Mouse (Mus musculus) right cerebral cortex, postnatal 4 days (tissue): ENCODE data around the gene Ifna4.

Experiments used
- DNase-seq: peaks from one replicate; pipeline ENCODE4 v3.0.0-alpha.2; 2022

The Ifna4 gene

DNA sequence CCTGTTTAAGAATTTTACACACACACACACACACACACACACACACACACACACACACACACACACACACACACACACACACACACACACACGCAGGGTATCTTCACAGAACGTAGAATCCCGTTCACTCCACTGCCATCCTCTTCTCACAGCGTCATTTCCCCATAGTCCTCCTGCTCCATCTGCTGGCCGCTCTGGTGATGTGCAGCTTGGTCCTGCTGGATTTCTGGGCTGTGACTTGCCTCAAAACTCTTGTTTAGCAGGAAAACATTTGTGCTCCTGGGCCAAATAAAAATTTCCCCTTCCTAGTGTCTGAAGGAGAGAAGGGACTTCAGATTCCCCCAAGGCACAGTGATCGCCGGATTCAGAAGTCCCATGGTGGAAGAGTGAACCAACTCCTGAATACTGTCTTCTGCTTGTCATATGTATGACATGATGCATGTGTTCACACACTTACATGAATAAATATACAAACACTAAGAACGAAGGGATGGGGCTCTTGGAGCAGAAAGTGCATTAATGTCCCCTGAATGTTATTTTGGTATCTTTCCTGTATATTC is 25.8 kb downstream of the Ifna4 start:
- DNase-seq = peak; percentile 80

DNA sequence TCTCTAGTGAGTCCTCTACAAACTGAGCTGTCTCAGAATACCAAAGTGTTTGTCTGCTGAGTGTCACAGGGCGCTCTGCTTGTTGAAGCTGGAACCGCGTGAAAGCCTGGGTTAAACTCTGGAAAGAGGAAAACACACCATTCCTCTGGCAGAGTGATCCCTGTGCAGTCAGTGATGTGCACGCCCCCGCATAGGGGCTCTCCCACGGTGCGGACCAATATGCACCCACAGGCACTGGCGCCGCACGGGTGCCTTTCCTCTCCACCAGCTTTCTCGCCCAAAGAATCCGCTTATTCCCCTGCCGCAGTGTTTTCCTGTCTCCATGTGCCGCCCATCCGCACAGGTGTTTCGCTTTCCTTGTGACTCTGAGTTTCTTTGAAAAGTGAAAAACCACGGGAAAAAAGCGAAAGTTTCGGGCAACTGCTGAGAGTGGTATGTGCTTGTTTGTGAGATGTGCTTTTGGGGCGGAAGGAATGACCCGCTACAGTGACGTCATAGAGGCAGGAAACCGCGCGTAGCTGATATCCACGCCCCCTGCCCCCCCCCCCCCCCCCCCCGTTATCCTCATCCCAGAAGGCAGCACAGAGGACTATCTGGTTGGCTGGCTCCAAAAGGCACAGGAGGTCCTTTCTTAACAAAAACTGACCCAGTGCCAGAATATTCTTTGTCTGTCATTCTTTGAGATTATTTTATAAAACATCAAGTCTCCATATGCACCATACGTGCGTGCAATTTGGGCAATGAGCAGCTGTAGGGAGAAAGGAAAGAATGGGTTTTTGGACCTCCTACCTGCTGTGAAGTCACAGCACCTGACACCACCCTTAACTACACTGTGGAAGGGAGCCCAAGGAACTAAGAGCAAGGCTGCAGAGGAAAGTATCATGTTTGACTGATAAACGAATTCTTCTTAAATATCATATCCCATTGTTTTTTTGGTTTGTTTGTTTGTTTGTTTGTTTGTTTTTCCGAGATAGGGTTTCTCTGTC is 26.6 kb downstream of the Ifna4 start:
- DNase-seq = peak; percentile 11

DNA sequence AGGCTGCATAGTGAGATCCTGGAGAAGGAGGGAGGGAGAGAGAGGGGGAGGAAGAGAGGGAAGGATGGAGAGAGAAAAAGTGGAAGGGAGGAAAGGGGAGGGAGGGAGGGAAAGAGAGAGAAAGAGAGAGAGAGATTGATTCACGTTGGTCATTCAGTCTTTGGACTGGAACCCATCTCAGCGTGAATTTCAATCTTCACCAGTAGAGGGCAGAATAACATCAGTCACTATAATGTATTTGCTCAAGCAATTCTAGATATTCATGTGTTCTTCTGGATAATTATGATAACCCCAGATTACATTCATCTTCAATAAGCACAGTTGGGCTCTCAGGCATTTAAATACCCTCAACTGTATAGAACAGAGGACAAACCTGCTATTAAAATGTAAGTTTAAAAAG is 31.0 kb downstream of the Ifna4 start:
- no peak for DNase-seq

DNA sequence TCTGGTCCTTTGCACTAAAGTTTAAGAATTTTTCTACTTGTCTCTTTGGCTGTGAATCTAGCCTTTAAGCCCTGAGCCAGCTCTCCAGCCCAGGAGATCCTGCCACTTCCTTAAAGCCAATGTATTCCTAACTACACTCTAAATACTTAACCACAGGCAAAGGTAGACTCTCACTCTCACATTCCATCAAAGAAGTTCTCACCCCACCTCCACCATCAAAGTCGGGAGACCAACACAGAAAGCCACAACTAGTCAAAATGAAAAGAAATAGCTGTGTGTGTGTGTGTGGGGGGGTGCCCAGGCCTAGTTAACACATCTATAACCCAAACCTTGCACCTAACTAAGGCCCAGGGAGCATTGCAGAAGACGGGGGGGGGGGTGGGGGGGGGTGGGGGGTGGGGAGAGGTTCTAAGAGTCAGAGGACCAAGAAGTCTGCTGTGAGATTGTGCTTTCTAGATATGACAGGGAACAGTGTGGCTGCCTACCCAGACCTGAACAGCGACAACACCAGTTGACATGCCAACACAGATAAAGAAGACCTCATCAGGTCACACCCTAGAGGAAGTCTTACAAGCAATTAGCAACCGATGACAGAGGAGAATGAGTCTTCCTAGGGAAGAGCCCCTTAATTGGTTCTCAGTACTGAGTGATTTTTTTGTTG is 33.9 kb downstream of the Ifna4 start:
- no peak for DNase-seq

DNA sequence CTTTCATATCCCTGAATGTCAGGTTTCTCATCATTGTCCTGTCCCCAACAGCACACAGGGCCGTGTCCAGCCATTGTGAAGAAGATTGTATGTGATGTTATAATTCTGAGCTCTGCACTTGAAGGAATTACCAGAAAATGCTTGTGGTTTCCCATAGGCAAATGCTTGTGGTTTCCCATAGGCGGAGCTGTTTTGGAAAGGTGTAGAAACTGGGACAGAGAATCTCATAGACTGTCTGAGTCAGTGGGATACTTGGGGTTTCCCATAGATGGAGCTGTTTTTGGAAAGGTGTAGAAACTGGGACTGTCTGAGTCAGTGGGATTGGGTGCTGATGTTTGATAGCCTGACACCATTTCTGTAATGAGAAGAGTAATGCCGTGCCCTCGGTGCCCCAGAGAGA is 34.9 kb downstream of the Ifna4 start:
- DNase-seq = no peak

DNA sequence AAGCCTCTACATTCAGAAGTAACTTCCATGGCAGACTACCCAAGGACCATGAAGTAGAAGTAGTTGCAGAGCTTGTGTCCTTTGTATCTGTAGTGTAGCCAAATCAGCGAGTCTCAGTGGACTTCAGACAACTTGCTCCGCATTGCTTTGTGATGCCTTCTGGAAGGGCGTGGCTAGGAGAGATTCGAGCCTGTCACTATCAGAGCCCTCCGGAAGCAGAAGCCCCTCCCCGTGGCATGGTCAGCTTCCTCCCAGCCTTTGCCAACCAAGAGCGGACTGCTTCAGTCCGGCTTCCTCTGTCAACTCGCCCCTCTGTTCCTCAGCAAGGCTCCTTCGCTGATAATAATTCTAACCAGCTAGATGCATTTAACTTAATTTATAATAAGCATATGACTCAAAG is 36.6 kb downstream of the Ifna4 start:
- no peak for DNase-seq

DNA sequence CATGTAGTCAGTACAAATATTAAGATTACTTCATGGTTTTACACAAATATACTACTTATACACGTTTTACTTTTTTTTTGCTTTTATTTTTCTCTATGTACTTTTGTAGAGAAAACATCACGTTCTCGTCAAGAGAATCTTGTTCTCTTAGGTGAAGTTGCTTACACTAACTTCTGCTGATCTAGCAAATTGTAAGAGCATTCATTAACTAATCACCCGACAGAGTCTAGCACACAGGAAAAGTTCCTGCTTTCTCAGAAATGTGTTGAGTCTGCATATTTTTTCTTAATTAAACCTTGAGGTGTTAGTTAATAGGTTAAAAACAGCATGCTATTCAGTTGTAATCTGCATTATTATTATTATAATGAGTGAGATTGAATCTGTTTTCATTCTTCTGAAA is 37.1 kb downstream of the Ifna4 start:
- DNase-seq = no peak

DNA sequence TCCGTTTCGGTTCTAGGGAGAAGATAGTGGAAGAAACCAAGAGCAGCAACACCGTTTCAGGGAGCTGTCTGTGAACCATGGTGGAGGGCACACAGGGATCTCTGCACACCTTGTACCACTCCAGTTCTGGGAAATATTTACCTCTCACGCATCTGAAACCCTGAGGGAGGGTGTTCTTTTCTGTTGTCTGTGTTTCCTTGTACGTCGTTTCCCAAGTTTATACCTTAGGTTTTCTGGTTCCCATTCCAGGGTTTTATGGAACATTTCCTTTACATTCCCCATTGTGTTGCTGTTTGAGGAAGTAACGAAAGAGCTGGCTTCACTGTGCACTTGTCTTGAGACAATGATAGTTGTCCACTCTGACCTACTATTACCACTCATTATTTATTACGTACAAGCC is 38.4 kb downstream of the Ifna4 start, which contains the start of gene Ifne:
Gene Ifne (minus strand): TSS at position 101 of the 400 bp plus-strand sequence.
- DNase-seq = no peak

DNA sequence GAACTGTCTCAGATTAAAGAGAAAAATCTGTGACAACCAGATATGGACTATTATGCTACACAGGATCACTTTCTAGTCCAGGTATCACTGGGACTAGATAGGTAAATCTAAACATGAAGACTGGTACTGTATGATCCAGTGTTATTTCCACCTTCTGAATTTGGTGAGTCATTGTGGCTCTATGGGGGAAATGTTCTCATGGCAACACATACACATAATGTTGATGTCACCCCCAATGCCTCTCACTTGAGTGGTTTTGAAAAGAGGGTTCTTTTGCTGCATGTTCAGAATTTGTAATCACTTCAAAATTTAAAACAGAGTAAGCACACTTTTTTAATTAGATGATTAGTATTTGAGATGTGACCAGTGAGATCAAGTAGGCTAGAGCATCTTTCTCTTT is 46.6 kb downstream of the Ifna4 start:
- no peak for DNase-seq
